Mouse (Mus musculus) kidney, postnatal 0 days (tissue): ENCODE measurements around the gene Slc30a2. TPM values are rescaled to one million over a fixed set of nuclear protein-coding genes. Genes with fewer than 3 reads are reported as not detected.

ENCODE experiments used
- ATAC-seq: fragments of 200-750 bp; cut with Nextera tagmentation; replicated peaks from 2 replicates; pipeline ENCODE4 v1.8.0; 2017; ENCODE audit warnings: low read depth, moderate number of reproducible peaks, moderate TSS enrichment, moderate library complexity; ENCODE audit not compliant: low FRiP score
- DNase-seq: peaks from one replicate; pipeline ENCODE4 v3.0.0-alpha.2; 2016; ENCODE audit warnings: low spot score
- H3K27ac ChIP-seq: fragments of 300-500 bp; sonication (generic); 2 replicates; pipeline ENCODE4 v1.5.1; 2014; ENCODE audit warnings: mild to moderate bottlenecking
- H3K27me3 ChIP-seq: fragments of 300-500 bp; sonication (generic); 2 replicates; pipeline ENCODE4 v1.6.1; 2014; ENCODE audit warnings: low read length, mixed read lengths; ENCODE audit not compliant: insufficient read depth
- H3K36me3 ChIP-seq: fragments of 300-500 bp; sonication (generic); 2 replicates; pipeline ENCODE4 v1.6.1; 2014; ENCODE audit warnings: low read length, mixed read lengths; ENCODE audit not compliant: insufficient read depth
- H3K4me1 ChIP-seq: fragments of 300-500 bp; sonication (generic); replicated peaks from 2 replicates; pipeline ENCODE4 v1.6.1; 2014; ENCODE audit warnings: antibody characterized with exemption, low read length, mixed read lengths; ENCODE audit not compliant: insufficient read depth
- H3K4me2 ChIP-seq: fragments of 300-500 bp; sonication (generic); 2 replicates; pipeline ENCODE4 v1.6.1; 2014; ENCODE audit warnings: mild to moderate bottlenecking, low read length, moderate library complexity, mixed read lengths
- H3K4me3 ChIP-seq: fragments of 300-500 bp; sonication (generic); replicated peaks from 2 replicates; pipeline ENCODE4 v1.5.1; 2014; ENCODE audit warnings: low read depth, low read length
- H3K9ac ChIP-seq: fragments of 300-500 bp; sonication (generic); 2 replicates; pipeline ENCODE4 v1.6.1; 2014; ENCODE audit warnings: low read depth, low read length
- H3K9me3 ChIP-seq: fragments of 300-500 bp; sonication (generic); replicated peaks from 2 replicates; pipeline ENCODE4 v1.6.1; 2016; ENCODE audit warnings: low read length, inconsistent platforms, mixed read lengths
- CTCF ChIP-seq: IDR thresholded peaks from 2 replicates; pipeline ENCODE4 v1.5.1; 2016; ENCODE audit warnings: antibody characterized with exemption, low read depth, mild to moderate bottlenecking, moderate library complexity
- WGBS: fragments of 180-500 bp; shearing (Covaris S2); extraction: QIAGEN DNeasy Blood & Tissue Kit; methylation state at CpG from one replicate; pipeline ENCODE4 v1.1.7; 2014; 5-methylcytosine and 5-hydroxymethylcytosine counted together
- polyA plus RNA-seq: library from polyadenylated mRNA; unstranded; fragments of >200 nt; fragmentation: Nextera tagmentation; extraction: Ambion mirVana; gene quantifications from 2 replicates; pipeline ENCODE4 v1.2.1, GENCODE M21; 2015

Slc30a2 gene
- polyA plus RNA-seq, 1 experiment from 2014 or later, result 0.82 TPM

DNA sequence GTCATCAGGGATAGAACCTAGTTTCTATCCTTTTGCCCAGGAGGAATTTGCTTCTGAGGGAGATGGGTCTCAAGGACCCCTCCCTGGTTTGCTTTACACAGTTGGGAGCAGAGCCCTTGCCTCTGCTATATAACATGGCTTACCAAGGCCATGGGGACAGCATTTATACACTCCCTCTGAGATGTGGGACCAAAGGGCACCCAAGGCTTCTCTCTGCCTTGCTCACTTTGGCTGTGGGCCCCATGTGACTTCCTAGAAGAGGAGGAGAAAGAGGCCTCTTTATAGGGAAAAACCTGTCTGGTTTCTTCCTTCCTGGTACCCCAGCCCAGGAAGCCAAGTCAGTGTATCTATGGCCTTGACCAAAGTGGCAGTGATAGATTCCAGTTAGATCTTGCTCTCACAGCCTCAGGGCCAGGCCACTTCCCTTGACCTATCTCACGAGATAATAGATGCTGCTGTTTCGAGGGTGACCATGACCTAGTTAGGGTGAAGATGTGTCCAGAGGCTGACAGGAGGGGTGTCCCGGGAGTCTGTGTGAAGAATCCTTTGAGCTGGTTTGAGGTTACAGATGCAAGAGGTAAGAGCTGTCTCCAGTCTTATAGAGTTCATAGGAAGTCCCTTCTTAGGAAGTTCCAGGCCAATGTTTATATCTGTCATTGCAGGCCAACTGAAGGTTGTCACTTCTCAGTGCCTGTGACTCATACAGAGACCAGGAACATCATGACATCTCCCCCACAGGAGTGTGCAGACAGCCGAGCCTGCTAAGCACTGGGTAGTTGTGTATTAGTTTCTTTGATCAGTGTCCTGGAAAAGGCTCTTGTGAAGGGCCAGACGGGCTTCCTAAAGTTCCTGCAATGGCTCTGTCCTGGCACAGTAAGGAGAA, 10.8 kb downstream of the Slc30a2 start:
- Histone ChIP-seq H3K9ac (no peak overlapping the region), H3K4me3 (no peak overlapping the region), H3K27me3 (no peaks in the 10 kb centered on the region), H3K4me1 (peaks cover 20% of the 10 kb centered on the region), H3K36me3 (no peaks in the 10 kb centered on the region), H3K9me3 (no peaks in the 10 kb centered on the region), H3K4me2 (no peak overlapping the region), H3K27ac (no peak overlapping the region)
- WGBS, result 50% methylated on average over 5 of the region's 5 CpGs
- TF ChIP-seq CTCF, result no peak
- no peak for ATAC-seq
- DNase-seq, result no peak

DNA sequence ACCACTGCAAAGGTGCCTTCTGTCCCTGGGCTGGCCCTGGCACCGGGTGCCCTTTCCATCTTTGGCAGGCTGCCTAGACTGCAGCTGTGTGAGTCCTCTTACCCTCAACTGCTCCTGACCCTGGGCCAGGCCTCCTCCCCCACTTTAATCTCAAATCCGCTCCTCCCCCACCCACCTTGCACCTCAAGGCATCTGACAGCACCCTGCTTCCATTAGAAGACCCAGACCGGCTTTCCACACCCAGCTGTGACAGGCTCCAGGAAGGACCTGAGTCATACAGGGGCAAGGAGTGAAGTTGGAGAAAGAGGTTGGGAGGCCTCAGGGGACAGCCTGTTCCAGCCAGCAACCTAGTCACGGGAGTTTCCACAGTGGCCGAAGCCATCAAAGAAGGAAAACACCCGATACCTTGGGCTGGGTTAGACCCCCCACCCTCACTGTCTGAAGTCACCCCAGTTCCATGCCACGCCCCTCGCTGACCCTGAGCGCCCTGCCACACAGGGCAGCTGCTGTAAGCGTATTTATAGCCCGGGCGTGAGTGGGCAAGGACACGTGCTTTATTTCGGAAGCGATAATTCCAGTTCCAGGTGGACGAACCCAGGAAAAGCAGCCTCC, 13.0 kb downstream of the Slc30a2 start:
- ATAC-seq (peak; percentile 65), DNase-seq (peak; percentile 46)
- no peak overlapping the region for H3K4me2 ChIP-seq
- 18% methylated on average over 16 of the region's 16 CpGs for WGBS
- no peak overlapping the region for H3K9ac ChIP-seq
- no peaks in the 10 kb centered on the region for H3K9me3 ChIP-seq
- H3K36me3 ChIP-seq, result no peaks in the 10 kb centered on the region
- H3K4me3 ChIP-seq, result no peak overlapping the region
- no peak for TF ChIP-seq CTCF
- H3K4me1 ChIP-seq, result peaks cover 18% of the 10 kb centered on the region
- H3K27me3 ChIP-seq, result no peaks in the 10 kb centered on the region
- H3K27ac ChIP-seq, result peak overlapping the region; percentile 66

DNA sequence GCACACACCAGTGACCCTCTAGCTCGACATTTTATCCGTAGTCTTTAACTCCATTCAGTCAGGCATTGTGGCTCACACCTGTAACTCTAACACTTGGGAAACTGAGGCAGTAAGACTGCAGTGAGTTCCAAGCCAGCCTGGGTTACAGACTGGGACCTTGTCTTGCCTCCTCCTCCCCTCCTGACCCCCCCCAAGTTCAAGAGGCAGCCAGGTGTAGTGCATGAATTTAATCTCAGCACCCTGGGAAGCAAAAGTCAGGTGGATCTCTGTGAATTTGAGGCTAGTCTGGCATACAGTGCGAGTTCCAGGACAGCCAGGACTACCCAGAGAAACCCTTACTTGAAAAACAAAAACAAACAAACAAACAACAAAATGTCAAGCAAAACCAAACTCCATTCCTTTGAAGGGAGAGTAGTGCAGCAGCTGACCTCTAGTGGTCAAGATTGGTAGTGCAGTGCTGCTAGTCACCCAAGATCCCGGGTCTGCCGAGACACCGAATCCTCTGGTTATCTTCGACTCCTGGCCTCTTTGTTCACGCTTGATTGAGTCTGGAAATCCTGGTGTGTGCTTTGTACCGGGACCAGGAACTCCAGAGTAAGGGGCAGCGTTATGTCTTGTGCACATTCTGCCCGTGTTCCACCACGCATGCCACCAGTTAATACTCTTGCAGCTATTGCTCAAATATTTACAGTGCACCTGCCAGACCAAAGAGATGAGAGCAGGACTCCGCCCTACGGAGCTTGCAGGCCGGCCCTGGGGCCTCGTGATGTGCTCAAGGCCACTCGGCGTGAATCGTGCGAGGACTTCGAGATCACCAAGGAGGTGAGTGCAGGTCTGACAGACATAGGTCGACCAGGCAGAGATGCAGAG, 13.8 kb downstream of the Slc30a2 start:
- H3K27me3 ChIP-seq, result no peaks in the 10 kb centered on the region
- TF ChIP-seq CTCF, result peak; percentile 95
- peak; percentile 79 for DNase-seq
- H3K4me2 ChIP-seq, result 0 out of 2 replicates have a peak overlapping the region, but pooled peaks have one; percentile 5
- WGBS, result 15% methylated on average over 22 of the region's 22 CpGs
- H3K27ac ChIP-seq, result peak overlapping the region; percentile 66
- no peaks in the 10 kb centered on the region for H3K36me3 ChIP-seq
- H3K4me1 ChIP-seq, result peaks cover 18% of the 10 kb centered on the region
- no peak overlapping the region for H3K4me3 ChIP-seq
- no peaks in the 10 kb centered on the region for H3K9me3 ChIP-seq
- H3K9ac ChIP-seq, result no peak overlapping the region
- peak; percentile 52 for ATAC-seq

DNA sequence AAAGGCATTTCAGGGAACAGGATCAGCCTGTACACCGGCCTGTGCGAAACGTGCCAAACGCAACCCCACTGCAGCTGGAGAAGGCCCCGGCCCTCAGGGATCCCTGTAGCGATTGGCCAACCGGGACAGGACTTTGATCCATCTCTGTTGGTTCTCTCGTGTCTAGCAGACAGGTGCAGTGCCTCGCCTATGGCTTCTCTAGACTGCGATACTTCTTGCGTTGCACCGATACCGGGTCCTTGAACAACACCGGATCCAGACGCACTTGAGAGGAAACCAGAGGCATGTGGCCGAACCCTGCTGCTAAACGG, 14.4 kb downstream of the Slc30a2 start:
- Histone ChIP-seq H3K9me3 (no peaks in the 10 kb centered on the region), H3K4me1 (peaks cover 17% of the 10 kb centered on the region)
- 46% methylated on average over 17 of the region's 17 CpGs for WGBS

DNA sequence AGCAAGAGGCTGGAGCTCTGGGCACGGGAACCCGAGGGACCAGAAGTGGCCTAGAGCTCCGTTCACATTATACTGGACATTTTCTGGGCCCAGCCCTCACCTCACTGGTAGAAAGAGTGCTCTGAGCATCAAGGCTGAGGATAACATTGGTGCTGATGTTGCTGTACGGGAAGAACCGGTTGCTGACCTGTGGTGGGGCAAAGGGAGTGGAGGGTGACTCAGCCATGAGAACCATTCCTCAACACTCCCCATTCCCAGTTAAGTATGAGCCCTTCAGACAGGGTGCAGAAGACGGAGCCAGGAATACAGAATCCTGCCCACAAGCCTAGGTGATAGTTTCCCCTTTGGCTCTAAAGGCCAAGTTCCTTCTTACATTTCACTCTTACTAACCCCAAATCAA, 16.7 kb downstream of the Slc30a2 start:
- H3K4me1 ChIP-seq, result peaks cover 17% of the 10 kb centered on the region
- H3K27ac ChIP-seq, result no peak overlapping the region
- H3K9ac ChIP-seq, result no peak overlapping the region
- 0 out of 2 replicates have a peak, but pooled peaks cover 2% of the 10 kb centered on the region for H3K27me3 ChIP-seq
- 88% methylated on average over 6 of the region's 6 CpGs for WGBS
- ATAC-seq, result no peak
- no peak for TF ChIP-seq CTCF
- H3K36me3 ChIP-seq, result no peaks in the 10 kb centered on the region
- no peak for DNase-seq
- H3K9me3 ChIP-seq, result no peaks in the 10 kb centered on the region
- no peak overlapping the region for H3K4me3 ChIP-seq
- H3K4me2 ChIP-seq, result no peak overlapping the region

More for the DNA sequence above, 14.4 kb downstream of the Slc30a2 start:
- no peak overlapping the region for H3K9ac ChIP-seq
- DNase-seq, result no peak
- H3K4me3 ChIP-seq, result no peak overlapping the region
- no peak overlapping the region for H3K4me2 ChIP-seq
- H3K27ac ChIP-seq, result 0 out of 2 replicates have a peak overlapping the region, but pooled peaks have one; percentile 19
- no peaks in the 10 kb centered on the region for H3K36me3 ChIP-seq
- no peaks in the 10 kb centered on the region for H3K27me3 ChIP-seq
- no peak for ATAC-seq
- no peak for TF ChIP-seq CTCF

DNA sequence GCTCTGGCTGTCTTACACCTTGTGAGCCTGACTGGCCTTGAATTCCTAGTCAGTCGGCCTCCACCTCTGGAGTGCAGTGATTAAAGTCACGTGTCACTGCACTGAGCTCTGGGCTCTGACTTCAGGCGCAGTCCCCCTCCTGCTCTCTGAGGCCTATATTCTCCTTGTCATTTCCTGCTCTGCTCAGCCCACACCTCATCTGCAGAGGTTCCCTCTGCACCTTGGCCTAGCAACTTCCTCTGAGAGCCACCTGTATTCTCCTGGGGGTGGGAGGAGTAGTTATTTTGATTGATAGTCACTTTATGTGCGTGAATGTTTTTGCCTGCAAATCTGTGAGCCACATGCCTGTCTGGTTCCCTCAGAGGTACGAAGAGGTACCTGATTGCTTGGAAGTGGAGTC, 18.2 kb downstream of the Slc30a2 start:
- DNase-seq, result peak; percentile 44
- no peak overlapping the region for H3K9ac ChIP-seq
- H3K9me3 ChIP-seq, result no peaks in the 10 kb centered on the region
- H3K27me3 ChIP-seq, result 0 out of 2 replicates have a peak, but pooled peaks cover 3% of the 10 kb centered on the region
- H3K4me2 ChIP-seq, result no peak overlapping the region
- H3K4me3 ChIP-seq, result no peak overlapping the region
- H3K36me3 ChIP-seq, result no peaks in the 10 kb centered on the region
- no peak for ATAC-seq
- TF ChIP-seq CTCF, result no peak
- no peak overlapping the region for H3K27ac ChIP-seq
- WGBS, result 12% methylated on average over 5 of the region's 5 CpGs
- H3K4me1 ChIP-seq, result peaks cover 8% of the 10 kb centered on the region; the same call in 1 of the 2 replicates
